Mouse (Mus musculus): ENCODE measurements at regions not wholly inside any gene's neighbourhood (a gene's known extent, or its start where the extent isn't known, plus 50 kb on each side); places are given as distances from the start of the nearest gene placed in this dataset.

DNA sequence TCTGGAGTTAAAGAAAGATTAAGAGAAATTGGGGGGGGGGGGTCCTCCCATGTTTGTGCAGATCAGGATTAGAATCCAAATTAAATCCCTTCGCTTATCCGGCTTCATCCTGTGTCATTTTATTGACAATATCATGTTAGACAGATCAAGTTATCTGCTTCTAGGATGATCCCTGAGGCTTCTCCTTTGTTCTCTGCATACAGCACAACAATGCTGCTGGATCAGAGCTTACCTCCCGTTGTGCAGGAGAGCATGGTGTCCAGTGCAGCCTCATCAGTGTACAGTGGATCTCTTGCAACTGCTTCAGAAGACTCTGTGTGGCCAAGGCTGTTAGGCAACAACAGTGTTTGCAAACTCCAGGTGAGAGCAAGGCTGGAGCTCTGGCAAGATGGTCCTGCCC, 344.7 kb downstream of the Ice1 start:
- DNase-seq (ENCODE audit: low read depth, low spot score) = no peak

DNA sequence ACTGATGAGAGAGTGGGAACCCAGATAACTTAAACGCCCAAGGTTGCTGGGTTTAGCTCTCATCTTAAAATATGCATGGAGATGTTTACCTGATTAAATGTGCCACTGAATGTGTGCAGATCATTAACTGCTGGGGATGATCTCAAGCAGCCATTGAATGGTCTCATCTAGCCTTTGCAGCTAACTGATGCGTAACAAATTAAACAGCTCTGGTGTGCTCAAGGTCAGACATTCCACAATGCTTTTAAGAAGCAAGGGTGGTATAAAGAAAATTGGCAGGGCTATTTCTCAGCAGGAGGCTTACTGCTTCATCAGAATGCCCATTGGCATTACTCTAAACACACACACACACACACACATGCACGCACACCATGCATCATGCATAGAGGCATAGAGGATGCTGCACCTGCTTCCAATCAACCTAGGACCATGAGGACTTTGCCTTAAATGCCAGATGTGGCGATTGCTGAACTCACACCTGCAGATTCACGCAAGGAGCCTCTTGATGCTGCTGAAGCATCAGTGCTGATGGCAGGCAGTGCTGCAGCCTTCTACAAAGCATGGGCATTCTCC, 333.4 kb downstream of the Ice1 start:
- peak; percentile 30 for DNase-seq (ENCODE audit: low read depth, low spot score)

DNA sequence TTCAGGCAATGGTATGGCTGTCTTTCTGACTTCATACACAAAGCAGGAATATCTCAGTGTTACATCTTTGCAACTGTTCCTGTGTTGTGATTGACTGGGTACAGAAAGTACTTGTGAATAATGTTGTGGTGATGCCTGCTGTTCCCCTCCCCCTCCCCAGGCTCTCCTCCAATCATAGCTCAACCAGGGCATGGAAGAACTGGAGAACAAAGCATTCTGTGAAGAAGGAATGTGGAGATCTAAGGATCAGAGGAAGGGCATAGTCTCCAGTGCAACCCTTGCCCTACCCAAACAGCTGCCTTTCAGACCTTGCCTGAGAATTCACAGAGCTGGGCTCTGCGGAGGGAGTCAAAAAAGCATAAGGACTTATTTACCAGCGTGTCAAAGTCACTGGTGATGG, 326.9 kb downstream of the Ice1 start:
- peak; percentile 9 for DNase-seq (ENCODE audit: low read depth, low spot score)

DNA sequence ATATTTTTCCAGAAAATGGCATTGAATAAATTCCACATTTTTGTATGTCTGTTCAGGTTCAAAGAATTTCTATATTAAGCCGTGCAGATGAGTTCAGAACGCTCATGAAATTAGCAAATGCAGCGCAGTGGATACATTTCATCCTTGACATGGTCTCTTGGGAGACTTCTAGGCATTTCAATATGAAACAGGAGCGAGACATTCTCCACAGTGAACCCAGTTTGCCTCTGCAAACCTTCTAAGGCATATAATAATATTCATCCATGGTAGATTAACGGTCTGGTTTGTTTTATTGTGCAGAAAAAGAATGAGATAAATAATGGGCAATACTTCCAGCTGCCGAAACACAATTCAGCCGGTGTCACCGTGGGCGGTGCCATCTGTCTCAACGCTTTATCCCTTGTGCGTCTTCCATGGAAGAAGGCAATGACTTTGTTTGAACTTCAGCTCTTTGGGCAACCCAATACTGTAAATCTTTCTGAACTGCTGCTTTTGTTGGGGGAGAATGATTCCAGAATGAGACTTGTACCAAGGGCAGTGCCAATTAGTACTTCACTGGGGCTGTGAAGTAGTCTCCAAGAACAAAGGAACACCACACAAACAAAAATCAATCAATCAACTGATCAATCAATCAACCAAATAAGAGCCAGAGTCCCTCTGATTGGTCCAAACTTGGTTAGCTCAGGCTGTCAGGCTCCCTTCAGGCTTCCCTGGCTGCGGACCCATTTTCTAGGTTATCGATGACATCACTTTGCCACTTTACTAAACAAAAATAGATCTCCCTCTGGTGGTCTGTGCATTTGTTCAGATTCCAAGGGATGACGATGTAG, 326.0 kb downstream of the Ice1 start:
- DNase-seq (ENCODE audit: low read depth, low spot score) = no peak

DNA sequence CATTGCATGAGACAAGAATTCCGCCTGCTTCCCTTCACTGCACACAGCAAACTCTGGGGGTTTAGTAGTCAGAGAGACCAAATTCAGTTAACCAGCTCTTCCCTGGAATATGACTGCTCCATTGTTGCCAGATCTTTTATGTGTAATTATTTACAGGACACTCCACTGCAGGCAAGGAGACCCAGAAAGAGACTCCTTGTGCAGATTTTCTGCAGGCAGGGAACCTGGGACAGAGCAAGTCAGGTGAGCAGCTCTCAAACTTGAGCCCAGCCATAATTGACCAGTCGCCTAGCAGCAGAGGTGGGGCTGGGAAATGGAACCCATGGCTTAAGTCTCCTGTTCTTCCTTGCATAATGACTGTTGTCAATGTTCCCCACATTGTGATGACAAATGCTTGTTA, 324.2 kb downstream of the Ice1 start:
- DNase-seq (ENCODE audit: low read depth, low spot score) = no peak

DNA sequence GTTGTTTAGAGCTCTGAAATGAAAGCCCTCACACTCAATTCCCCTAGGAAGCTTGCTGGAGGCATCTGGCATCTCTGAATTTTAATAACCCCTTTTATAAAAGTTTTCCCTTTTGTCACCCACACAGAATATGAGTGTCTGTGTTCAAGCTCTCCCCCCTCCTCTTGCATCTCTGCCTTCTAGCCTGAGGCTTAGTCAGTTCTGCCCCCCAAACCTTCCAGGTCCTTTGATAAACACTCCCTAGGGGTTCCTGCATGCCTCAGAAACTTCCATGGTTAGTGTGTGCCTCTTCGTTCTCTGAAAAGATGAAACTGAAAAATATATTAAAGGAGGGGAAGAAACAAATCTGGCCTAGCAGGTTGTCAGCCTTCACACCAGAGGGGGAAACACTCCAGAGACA, 313.9 kb downstream of the Ice1 start:
- no peak for DNase-seq (ENCODE audit: low read depth, low spot score)

DNA sequence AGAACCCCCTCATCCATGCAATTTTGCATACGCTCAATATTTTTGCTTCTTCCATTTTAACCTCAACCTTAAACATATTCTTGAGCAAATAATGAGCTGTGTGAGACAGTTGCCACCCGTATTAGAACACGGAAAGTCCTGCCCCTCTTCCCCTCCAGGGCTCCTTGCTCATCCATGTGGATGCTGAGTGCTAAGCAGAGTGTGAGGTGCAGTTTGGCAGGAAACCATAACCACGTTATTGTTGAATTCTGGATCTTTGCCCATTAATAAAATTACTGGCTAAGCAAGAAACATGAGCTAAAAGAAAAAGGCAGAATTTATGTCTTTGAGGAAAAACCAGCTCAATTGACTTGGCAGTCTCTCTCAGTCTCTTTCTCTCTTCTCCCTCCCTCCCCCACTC, 301.4 kb downstream of the Ice1 start:
- DNase-seq (ENCODE audit: low read depth, low spot score) = no peak

DNA sequence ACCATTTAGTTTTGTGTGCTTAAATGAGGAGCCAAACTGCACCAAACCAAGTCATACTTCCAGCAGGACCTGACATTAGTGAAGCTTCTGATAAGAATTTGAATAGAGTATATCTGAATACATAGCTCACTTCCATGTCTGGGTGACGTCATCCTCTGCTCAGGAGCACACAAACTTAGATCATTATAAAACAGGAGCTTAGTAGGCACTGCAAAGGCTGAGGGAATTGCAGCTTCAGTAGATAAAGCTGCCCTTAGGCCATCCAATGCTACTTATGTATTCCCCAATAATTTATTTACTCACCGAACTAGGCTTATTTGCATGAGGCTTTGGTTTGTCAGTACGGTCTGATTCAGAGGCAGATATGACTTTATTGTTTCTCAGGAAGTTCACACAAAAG, 297.0 kb downstream of the Ice1 start:
- no peak for DNase-seq (ENCODE audit: low read depth, low spot score)

DNA sequence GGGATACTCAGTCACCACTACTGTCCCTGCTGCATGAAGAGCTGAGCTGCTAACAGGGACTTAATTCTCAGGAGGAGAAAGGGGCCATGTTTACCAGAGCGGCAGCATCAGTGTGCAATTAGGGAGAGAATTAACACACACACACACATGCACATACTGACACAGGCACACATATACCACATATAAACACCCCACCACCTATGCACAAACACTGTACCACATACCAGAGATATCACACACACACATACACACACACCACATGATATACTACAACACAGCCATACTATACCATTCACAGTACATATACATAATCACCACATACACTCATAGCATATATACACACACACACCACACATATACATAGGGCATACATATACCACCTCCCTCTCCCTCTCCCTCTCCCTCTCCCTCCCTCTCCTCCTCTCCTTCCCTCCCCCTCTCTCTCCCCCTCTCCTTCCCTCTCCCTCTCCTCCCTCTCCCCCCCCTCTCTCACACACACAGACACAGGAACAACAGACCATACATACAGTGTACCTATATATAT, 294.2 kb downstream of the Ice1 start:
- DNase-seq (ENCODE audit: low read depth, low spot score) = no peak

DNA sequence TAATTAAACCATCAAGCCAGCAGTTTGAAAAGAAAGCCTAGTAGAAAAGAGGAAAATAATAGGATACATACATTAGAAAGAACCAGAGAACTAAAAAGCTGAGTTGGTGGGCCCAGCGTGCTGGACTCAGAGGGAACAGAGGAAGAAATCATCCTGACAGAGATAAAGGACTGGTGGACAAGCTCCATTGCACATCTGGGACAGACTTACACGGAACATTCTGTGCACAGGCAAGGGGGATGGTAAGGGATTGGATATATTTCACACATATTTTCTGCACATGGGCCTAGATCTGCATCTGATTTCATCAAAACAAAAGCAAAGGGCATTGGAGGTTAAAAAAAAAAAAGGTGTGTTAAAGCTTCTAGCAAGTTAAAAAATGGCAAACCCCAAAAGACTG, 293.5 kb downstream of the Ice1 start:
- no peak for DNase-seq (ENCODE audit: low read depth, low spot score)

DNA sequence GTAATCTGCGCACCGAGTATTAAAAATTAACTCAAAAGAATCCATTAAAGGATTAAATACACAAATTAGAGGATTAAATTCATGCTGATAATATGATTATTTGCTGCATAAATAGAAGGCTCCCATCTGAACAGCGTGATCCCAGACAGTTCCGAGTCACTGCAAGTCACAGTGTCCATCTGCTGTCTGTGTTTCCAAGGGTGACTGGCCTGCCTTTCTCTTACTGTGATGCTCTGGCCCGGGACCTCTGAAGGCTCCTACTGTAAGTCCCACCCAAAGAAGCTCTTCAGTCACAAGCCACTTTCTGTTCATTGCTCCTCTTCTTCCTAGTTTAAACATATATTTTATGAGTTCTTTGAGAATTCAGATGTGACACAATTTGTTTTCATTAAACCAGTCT, 293.1 kb downstream of the Ice1 start:
- DNase-seq (ENCODE audit: low read depth, low spot score) = no peak

DNA sequence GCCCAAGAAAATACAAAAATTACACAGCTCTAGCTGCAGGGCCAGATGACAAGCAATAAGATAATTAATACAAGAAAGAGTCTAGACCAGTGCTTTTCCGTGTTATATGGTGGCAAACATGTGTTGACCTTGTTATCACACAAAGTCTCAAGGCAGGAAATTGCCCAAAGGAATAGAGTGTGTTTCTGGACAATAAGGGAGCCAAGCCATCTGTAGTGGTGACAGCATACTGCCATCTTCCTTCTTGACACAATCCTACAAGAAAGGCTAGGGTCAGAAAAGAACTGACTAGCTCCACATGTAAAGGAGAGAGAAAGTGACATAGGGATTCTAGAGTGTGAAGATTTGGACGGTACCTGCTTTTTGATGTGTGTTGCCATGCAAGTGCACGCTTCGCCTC, 289.0 kb downstream of the Ice1 start:
- DNase-seq (ENCODE audit: low read depth, low spot score) = no peak

DNA sequence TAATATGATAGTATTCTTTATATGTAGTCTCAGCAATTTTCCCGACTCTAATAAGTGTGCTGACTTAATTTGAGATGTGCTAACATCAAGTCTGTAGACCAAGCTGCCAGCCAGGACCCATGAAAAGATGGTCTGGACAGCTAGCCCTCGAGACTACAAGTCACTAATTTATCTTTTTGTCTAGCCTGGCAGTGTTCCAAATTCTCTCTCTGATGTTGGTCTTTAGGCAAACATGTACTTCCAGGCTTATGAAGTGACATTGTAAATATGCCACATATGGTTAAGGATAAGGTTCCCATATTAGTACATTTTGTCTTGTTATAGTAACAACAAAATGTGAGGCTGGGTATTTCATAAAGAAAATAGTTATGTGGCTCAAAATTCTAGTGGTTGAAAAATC, 288.5 kb downstream of the Ice1 start:
- no peak for DNase-seq (ENCODE audit: low read depth, low spot score)

DNA sequence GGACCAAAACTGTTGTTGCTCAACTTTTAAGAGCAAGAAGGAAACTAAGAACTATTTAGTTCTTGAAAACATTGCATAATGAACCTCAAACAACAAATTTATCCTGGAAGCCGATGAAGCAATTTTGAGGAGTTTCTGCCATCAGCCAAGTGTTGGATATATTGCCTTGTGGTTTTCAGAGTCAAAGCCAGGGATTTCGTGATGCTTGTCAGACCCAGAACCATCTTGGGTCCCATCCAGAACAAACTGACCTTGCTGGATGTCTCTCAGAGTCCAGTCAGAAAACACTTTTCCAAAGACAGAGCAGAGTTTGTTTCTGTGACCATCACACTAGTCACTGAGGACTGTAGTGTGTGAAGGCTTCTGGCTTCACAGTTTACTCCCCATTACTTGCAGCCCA, 267.8 kb downstream of the Ice1 start:
- no peak for DNase-seq (ENCODE audit: low read depth, low spot score)

DNA sequence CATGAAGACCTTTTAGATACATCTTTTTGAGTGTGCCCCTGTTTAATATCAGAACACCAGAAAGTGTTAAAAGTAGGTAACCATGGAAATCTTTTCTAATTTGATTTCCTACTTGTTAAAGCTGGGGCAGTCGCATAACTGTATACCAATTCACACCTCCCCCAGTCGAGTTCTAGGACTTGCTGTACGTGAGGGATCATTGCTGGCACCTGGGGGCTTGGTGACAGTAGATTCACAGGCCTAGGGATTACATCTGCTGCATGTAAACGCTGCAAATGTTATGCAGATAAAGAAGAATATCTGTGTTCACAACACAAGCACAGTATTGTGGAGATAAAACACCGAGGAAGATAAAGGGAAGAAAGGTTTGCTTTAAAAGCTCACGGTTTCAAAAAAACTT, 256.7 kb downstream of the Ice1 start:
- no peak for DNase-seq (ENCODE audit: low read depth, low spot score)

DNA sequence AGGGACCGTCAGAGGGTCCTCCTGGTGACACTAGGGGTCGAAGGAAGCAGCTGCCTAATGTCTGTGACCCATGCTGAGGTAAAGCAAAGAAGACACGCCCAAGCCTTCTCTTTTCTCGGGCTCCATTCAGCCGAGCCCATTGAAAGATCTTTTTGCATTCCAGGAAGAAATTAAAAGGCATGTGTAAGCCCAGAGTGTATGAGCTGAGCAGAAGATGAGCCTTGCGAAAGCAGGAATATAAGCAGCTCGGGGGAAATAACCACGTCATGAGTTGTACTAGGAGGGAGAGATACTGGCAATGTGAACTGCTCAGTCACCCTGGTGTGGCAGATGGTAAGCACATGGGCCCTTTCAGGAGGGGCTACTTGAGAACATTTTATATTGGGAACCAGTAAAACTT, 252.1 kb downstream of the Ice1 start:
- no peak for DNase-seq (ENCODE audit: low read depth, low spot score)

DNA sequence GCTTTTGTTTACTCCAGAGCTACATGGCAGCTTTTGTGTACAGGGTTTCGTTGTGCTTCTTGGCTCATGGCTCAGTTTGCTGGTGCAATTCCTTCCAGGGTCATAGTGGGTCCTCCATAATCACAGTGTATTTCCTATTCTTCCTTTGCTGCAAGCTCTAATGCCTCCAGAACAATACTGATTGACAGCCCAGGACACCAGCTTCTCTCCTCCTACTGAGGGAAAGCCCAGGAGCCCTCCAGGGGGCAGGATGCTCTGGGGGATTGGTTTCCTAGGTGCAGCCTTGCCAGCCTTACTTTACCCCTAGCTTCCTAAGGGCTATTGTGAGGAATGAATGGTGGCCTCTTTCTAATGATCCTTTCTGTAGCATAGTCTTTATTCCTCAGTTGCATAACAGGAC, 224.6 kb downstream of the Ice1 start:
- no peak for DNase-seq (ENCODE audit: low read depth, low spot score)

DNA sequence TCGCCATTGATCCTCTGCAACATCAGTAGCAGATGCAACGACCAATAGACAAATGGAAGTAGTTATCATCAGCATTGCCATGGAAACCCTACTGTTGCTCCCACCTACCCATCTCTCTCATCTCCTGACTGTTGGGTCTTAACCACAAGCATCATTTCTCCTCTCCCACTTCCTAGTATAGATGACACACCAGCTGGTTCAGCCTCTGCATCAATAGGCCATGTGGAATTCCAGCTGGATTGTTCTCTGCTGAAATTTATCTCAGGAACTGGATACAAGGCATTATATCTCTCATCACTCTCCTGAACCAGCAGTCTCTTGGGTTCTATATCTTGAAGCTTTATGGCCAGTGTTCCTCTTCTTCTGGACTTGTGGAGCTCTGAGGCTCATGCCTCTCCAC, 219.3 kb downstream of the Ice1 start:
- DNase-seq (ENCODE audit: low read depth, low spot score) = no peak

DNA sequence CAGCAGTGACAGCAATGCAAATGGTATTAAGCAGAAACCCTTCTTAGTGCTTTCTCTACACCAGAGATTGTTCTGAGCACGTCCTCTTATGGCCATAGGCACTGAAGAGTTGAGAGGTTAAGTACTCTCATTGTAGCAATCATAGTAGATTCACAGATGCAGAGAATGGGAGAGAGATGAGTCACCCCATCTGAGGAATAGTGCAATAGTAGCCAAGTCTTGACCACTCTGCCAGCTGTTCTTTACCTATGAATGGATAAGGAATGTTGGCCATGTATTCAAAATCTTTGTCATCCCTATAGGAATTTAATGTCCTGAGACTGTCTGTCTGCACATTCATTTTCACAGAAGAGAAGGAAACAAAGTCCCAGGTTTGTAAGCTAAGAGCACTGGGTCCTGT, 198.0 kb downstream of the Ice1 start:
- DNase-seq (ENCODE audit: low read depth, low spot score) = no peak

DNA sequence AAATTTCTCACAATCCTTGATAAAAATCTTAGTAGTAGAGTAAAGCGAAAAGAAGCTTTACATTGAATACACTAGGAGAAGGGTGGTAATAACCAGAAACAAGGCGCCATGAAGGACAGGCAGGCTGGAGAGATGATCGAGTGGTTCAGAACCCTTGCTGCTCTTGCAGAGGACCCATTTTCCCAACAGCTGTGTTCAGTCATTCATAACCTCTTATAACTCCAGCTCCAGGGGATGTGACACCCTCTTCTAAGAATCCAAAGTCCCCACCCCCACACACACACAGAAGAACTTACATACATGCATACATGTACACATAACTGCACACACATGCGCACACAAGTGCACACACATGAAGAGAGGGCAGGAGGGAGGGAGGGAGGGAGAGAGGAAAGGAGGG, 190.5 kb downstream of the Ice1 start:
- no peak for DNase-seq (ENCODE audit: low read depth, low spot score)

DNA sequence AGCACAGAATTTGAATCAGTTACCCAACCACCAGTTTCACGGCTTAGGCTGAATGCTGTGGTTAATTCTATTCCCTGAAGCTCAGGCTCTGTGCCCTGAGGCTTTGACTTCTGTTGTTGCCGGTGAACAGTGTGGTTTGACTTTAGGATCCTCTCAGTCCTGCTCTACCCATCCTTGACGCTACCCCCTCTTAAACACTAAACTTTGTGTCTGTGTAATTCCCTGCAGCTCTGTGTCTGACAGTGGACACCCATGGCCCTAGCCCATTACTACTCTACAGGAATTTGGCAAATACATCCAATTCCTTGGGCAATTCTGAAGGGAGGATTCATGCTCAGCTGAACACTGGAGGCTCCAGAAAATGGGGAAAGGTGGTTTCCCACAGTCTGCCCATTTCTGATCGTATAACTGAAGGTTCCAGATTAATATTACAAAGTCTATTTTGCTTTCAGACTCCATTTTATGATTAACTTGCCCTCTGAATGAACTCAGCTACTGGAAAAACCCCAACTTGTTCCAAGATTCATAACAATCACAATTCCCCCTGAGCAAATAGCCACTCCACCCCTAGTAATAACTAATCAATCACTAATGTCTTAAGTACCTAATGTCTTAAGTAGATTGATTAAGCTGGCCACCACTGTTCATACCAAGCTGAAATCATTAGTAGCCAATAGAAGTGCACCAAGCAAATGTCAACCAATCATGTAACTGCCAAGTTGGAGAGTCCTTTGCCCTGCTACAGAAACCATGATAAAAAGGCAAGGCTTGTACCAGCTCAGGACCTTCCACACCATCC, 182.6 kb downstream of the Ice1 start:
- no peak for DNase-seq (ENCODE audit: low read depth, low spot score)

DNA sequence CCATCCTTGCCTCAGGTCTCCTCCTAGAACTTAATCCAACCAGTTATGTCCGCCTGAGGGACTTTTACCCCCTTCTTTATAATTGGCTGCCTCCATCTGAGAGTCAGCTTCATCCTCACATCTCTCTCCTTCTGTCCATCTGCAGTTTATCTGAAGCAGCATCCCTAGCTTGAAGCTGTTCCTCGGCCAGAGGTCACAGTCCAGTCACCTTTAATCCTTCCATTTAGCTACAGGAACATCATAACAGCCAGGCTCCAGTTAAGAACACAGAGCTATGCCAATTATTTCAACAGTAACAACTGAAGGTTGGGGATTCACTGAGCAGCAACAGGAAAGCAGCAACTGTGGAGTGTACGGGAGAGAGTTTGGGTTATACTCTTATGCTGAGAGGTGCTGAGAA, 179.0 kb downstream of the Ice1 start:
- DNase-seq (ENCODE audit: low read depth, low spot score) = no peak

DNA sequence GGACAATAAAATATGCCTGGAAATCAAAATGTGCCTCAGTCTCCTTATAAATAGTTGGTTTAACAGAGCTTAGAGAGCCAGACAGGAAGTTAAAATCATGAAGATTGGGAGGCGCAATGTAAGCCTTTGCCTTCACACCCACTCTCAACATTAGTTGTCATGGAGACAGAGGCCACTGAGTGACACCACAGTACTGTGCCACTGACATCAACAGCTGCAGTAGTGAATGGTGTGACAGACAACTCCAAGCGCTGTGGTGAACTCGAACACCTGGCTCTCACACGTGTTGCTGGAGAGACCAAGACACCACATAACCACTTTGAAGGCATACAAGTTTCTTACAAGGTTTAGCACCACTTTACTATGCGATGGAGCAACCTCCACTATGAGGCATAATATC, 172.4 kb downstream of the Ice1 start:
- DNase-seq (ENCODE audit: low read depth, low spot score) = no peak
